Mouse (Mus musculus) limb, embryonic 15.5 days (tissue): ENCODE results near the gene Crym. TPM values are rescaled to one million over a fixed set of nuclear protein-coding genes. Genes with fewer than 3 reads are reported as not detected.

Source experiments
- ATAC-seq: fragments of 200-750 bp; cut with Nextera tagmentation; 2 replicates; pipeline ENCODE4 v1.8.0; 2017; ENCODE audit warnings: low read depth, moderate TSS enrichment; ENCODE audit not compliant: insufficient number of reproducible peaks, low FRiP score, low TSS enrichment
- H3K27ac ChIP-seq: fragments of 300-500 bp; sonication (generic); 2 replicates; pipeline ENCODE4 v1.5.1; 2015; ENCODE audit warnings: moderate library complexity, mild to moderate bottlenecking, inconsistent platforms
- H3K27me3 ChIP-seq: fragments of 300-500 bp; sonication (generic); 2 replicates; pipeline ENCODE4 v1.6.1; 2015; ENCODE audit warnings: inconsistent platforms
- H3K36me3 ChIP-seq: fragments of 300-500 bp; sonication (generic); 2 replicates; pipeline ENCODE4 v1.6.1; 2015; ENCODE audit warnings: inconsistent platforms
- H3K4me1 ChIP-seq: fragments of 300-500 bp; sonication (generic); 2 replicates; pipeline ENCODE4 v1.6.1; 2015; ENCODE audit warnings: inconsistent platforms
- H3K4me2 ChIP-seq: fragments of 300-500 bp; sonication (generic); 2 replicates; pipeline ENCODE4 v1.6.1; 2015; ENCODE audit warnings: mild to moderate bottlenecking, inconsistent platforms
- H3K4me3 ChIP-seq: fragments of 300-500 bp; sonication (generic); 2 replicates; pipeline ENCODE4 v1.5.1; 2015; ENCODE audit warnings: mild to moderate bottlenecking, inconsistent platforms
- H3K9ac ChIP-seq: fragments of 300-500 bp; sonication (generic); 2 replicates; pipeline ENCODE4 v1.6.1; 2015; ENCODE audit warnings: inconsistent platforms
- H3K9me3 ChIP-seq: fragments of 300-500 bp; sonication (generic); 2 replicates; pipeline ENCODE4 v1.6.1; 2016; ENCODE audit warnings: inconsistent platforms
- whole genome bisulfite sequencing: fragments of 180-500 bp; shearing (Covaris S2); methylation state at CpG from one replicate; pipeline ENCODE4 v1.1.7; 2015; 5-methylcytosine and 5-hydroxymethylcytosine counted together
- polyA plus RNA-seq: library from polyadenylated mRNA; unstranded; fragments of >200 nt; fragmentation: Nextera tagmentation; extraction: Ambion mirVana; gene quantifications from 2 replicates; pipeline ENCODE4 v1.2.1, GENCODE M21; 2015

The Crym gene
- 8.2 and 14.2 TPM in 2 replicates for polyA plus RNA-seq

DNA sequence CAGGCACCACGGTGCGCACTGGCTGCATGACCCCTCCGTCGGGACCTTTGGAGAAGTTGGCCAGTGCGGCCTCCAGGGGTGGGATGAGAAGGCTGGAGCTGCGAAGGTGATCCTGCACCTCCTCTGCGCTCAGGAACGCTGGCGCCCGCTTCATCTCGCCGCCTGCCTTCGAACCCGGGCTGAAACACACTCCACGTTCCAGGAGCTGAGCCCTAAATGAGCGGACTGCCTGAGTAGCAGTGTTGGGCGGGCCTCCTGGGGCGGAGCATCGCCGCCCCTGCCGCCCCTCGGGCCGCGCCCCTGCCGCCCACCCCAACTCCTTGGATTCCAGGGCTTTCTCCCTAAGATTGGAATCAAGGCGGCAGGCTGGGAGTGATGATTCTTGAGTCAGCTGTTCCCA is at the start of gene Crym:
TSS of gene Crym (minus strand) at position 341 of the 400 bp plus-strand sequence.
- Histone ChIP-seq H3K9ac (no peak within 1 kb of the TSS), H3K9me3 (no peaks in the 10 kb centered on the region), H3K27ac (no peak within 1 kb of the TSS), H3K4me2 (peak within 1 kb of the TSS; percentile 42), H3K27me3 (peaks cover 36% of the 10 kb centered on the region), H3K36me3 (no peaks in the 10 kb centered on the region), H3K4me3 (peak within 1 kb of the TSS; percentile 23), H3K4me1 (peaks cover 8% of the 10 kb centered on the region)
- 1% methylated on average over 26 of the region's 26 CpGs for WGBS
- ATAC-seq, result no peak

DNA sequence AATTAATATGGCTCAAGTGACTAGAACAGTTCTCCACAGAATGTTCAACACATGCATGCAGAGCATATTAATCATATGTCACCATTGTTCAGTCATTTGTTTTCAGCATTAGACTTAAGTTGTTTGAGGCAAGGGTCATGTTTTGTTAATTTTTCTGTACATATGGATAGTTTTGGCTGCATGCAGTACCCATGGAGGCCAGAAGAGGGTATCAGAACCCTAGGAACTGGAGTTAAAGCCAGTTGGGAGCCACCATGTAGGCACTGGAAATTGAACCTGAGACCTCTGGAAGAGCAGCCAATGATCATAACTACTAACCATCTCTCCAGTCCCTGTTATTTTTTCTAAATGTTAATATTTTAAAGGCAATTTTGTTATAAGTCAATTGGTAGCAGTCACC is 39.2 kb upstream of the Crym start:
- Histone ChIP-seq H3K27me3 (no peaks in the 10 kb centered on the region), H3K4me1 (no peaks in the 10 kb centered on the region), H3K9me3 (no peaks in the 10 kb centered on the region), H3K27ac (no peak overlapping the region), H3K36me3 (no peaks in the 10 kb centered on the region), H3K9ac (no peak overlapping the region), H3K4me3 (no peak overlapping the region), H3K4me2 (no peak overlapping the region)
- ATAC-seq, result no peak

DNA sequence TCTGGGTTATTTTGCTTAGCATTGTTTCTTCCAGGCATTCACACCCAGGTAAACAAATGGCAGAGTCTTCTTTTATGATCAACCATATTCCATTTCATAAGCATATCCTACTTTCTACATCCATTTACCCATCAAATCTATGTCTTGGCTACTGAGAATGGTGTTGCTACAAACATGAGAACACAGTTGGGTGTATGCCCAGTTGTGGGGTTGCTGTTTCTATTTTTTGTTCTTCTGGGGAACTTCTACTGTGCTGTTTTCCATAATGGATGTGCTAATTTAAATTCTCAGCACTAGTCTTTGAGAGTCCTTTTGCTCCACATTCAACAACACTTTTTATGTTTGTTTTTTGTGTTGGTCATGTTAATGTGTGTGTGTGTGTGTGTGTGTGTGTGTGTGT is 26.6 kb upstream of the Crym start:
- Histone ChIP-seq H3K27ac (no peak overlapping the region), H3K4me2 (no peak overlapping the region), H3K36me3 (no peaks in the 10 kb centered on the region), H3K9me3 (no peaks in the 10 kb centered on the region), H3K4me3 (no peak overlapping the region), H3K27me3 (no peaks in the 10 kb centered on the region), H3K4me1 (no peaks in the 10 kb centered on the region), H3K9ac (no peak overlapping the region)
- no peak for ATAC-seq

DNA sequence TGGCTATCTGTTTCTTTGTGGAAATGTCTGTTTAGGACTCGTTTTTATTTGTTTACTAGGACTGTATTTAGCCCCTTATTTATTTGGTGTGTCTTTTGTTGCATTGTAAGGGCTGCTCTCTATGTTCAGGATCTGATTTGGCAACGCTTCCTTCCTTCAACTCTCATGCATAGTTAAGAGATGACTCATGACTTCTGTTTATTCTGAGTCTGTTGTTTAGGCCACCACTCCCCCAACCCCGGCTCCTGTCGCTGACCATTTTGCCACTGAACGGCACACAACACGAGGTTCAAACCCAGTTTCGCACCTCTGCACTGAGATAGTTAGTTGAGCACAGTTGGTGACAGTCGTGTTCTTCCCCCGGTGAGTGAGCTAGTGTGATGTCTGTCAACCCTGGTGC is 4.1 kb upstream of the Crym start:
- Histone ChIP-seq H3K36me3 (no peaks in the 10 kb centered on the region), H3K9me3 (no peaks in the 10 kb centered on the region), H3K4me3 (no peak overlapping the region), H3K27ac (no peak overlapping the region), H3K27me3 (peaks cover 20% of the 10 kb centered on the region), H3K9ac (no peak overlapping the region), H3K4me1 (peaks cover 8% of the 10 kb centered on the region), H3K4me2 (no peak overlapping the region)
- 62% methylated on average over 9 of the region's 9 CpGs for WGBS
- no peak for ATAC-seq

GRCm38 (mm10) chr7:120203789-120204188 is 1.9 kb upstream of the Crym start, which contains the start of gene Abca14:
Gene Abca14, plus strand, starts transcription at chr7:120203961.
- Histone ChIP-seq H3K27ac (no peak within 1 kb of the TSS), H3K27me3 (peaks cover 36% of the 10 kb centered on the region), H3K4me1 (peaks cover 8% of the 10 kb centered on the region), H3K9ac (no peak within 1 kb of the TSS), H3K4me3 (no peak within 1 kb of the TSS), H3K9me3 (no peaks in the 10 kb centered on the region), H3K4me2 (0 out of 2 replicates have a peak within 1 kb of the TSS, but pooled peaks have one; percentile 19), H3K36me3 (no peaks in the 10 kb centered on the region)
- WGBS, result 4% methylated on average over 26 of the region's 26 CpGs
- ATAC-seq, result peak; percentile 50; the same call in 1 of the 2 replicates

- H3K9me3 ChIP-seq, result no peaks in the 10 kb centered on the region
- no peak for ATAC-seq
- no peak overlapping the region for H3K9ac ChIP-seq
- H3K27me3 ChIP-seq, result peaks cover 36% of the 10 kb centered on the region
- H3K27ac ChIP-seq, result no peak overlapping the region
- 5% methylated on average over 14 of the region's 14 CpGs for WGBS
- no peaks in the 10 kb centered on the region for H3K36me3 ChIP-seq
- peak overlapping the region; percentile 42 for H3K4me2 ChIP-seq
- H3K4me3 ChIP-seq, result peak overlapping the region; percentile 23
- H3K4me1 ChIP-seq, result peaks cover 8% of the 10 kb centered on the region
Observed at GRCm38 (mm10) chr7:120201231-120201744, 623 bp downstream of the Crym start.

DNA sequence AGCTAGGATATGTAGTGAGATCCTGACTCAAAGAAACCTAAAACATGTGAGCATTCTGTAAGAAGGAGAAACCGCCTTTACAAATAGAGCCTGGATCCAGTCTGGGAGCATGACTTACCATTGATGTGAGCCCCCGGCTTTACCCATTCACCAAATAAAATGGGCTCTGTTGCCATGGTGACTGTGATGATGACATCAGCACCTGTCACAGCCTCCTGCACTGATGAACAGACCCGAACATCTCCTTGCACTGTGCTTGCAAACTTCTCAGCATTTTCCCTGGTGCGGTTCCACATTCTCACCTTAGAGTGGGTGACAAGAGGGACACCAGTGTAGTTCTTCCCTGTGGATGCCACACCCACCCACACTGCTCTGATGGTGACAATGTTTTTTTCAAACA is 6.7 kb downstream of the Crym start:
- Histone ChIP-seq H3K9ac (no peak overlapping the region), H3K27ac (no peak overlapping the region), H3K4me2 (no peak overlapping the region), H3K27me3 (0 out of 2 replicates have a peak, but pooled peaks cover 7% of the 10 kb centered on the region), H3K36me3 (no peaks in the 10 kb centered on the region), H3K9me3 (no peaks in the 10 kb centered on the region), H3K4me3 (no peak overlapping the region), H3K4me1 (peaks cover 3% of the 10 kb centered on the region)
- ATAC-seq, result no peak
- 75% methylated on average over 4 of the region's 4 CpGs for WGBS

GRCm38 (mm10) chr7:120192816-120193215 is 9.1 kb downstream of the Crym start:
- no peaks in the 10 kb centered on the region for H3K9me3 ChIP-seq
- no peak overlapping the region for H3K4me3 ChIP-seq
- H3K36me3 ChIP-seq, result no peaks in the 10 kb centered on the region
- no peak for ATAC-seq
- no peak overlapping the region for H3K27ac ChIP-seq
- WGBS, result 69% methylated on average over 6 of the region's 6 CpGs
- no peak overlapping the region for H3K4me2 ChIP-seq
- H3K4me1 ChIP-seq, result peaks cover 4% of the 10 kb centered on the region
- H3K9ac ChIP-seq, result no peak overlapping the region
- H3K27me3 ChIP-seq, result no peaks in the 10 kb centered on the region

GRCm38 (mm10) chr7:120192207-120192606 is 9.7 kb downstream of the Crym start:
- H3K4me1 ChIP-seq, result peaks cover 4% of the 10 kb centered on the region
- no peak for ATAC-seq
- no peak overlapping the region for H3K4me2 ChIP-seq
- no peaks in the 10 kb centered on the region for H3K9me3 ChIP-seq
- no peak overlapping the region for H3K4me3 ChIP-seq
- no peaks in the 10 kb centered on the region for H3K36me3 ChIP-seq
- WGBS, result 39% methylated on average over 3 of the region's 3 CpGs
- no peak overlapping the region for H3K27ac ChIP-seq
- no peak overlapping the region for H3K9ac ChIP-seq
- H3K27me3 ChIP-seq, result no peaks in the 10 kb centered on the region

GRCm38 (mm10) chr7:120190150-120190665 is 11.7 kb downstream of the Crym start:
- Histone ChIP-seq H3K4me1 (peaks cover 4% of the 10 kb centered on the region), H3K4me3 (no peak overlapping the region), H3K9ac (no peak overlapping the region), H3K27me3 (no peaks in the 10 kb centered on the region), H3K4me2 (no peak overlapping the region), H3K27ac (no peak overlapping the region), H3K9me3 (no peaks in the 10 kb centered on the region), H3K36me3 (no peaks in the 10 kb centered on the region)
- 47% methylated on average over 8 of the region's 8 CpGs for WGBS
- ATAC-seq, result no peak

DNA sequence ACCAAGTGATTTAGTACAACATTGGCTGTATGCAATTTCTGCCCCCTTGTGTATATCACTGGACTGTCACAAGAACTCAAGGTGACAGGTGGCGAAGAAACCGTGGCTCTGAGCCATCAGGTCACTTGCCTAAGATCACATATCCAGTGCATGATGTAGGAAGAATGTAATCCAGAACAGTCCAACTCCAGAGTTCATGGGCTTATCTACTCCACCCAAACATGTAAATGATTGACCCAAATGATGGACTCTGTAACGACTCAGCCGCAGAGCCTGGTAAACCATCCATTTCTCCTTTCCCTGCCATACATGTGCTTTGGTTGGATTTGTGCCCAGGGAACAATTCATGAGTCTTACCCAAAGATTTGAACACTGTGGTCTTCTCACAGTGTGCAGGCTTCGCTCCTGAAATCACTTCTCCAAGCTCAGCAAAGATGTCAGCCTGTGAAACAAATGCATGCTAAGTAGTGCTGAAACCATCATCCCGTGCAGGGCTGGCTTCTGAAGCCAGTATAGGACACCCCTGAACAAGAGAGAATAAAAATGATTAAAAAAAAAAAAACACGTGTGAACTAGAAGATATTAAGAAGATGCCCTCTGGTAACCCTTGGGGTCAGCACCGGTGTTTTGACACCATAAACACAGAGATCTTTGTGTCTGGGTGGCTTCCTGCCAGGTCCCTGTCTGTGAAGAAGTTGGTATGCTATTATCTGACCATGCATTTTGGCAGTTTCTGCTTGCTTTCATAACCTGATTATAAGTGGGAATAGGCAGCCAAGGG is 12.4 kb downstream of the Crym start:
- H3K4me1 ChIP-seq, result peaks cover 4% of the 10 kb centered on the region
- no peak overlapping the region for H3K4me3 ChIP-seq
- WGBS, result 68% methylated on average over 8 of the region's 8 CpGs
- H3K27ac ChIP-seq, result no peak overlapping the region
- no peaks in the 10 kb centered on the region for H3K9me3 ChIP-seq
- no peaks in the 10 kb centered on the region for H3K36me3 ChIP-seq
- H3K4me2 ChIP-seq, result no peak overlapping the region
- no peak overlapping the region for H3K9ac ChIP-seq
- H3K27me3 ChIP-seq, result no peaks in the 10 kb centered on the region
- no peak for ATAC-seq

- no peaks in the 10 kb centered on the region for H3K36me3 ChIP-seq
- no peaks in the 10 kb centered on the region for H3K27me3 ChIP-seq
- H3K4me2 ChIP-seq, result no peak overlapping the region
- peaks cover 4% of the 10 kb centered on the region for H3K4me1 ChIP-seq
- no peak for ATAC-seq
- no peak overlapping the region for H3K27ac ChIP-seq
- 79% methylated on average over 5 of the region's 5 CpGs for WGBS
- H3K9ac ChIP-seq, result no peak overlapping the region
- no peak overlapping the region for H3K4me3 ChIP-seq
- no peaks in the 10 kb centered on the region for H3K9me3 ChIP-seq
Observed at GRCm38 (mm10) chr7:120188946-120189345, 13.0 kb downstream of the Crym start.
